Mouse (Mus musculus): Measurements from ENCODE around the gene Gm28036.

Gm28036 gene

DNA sequence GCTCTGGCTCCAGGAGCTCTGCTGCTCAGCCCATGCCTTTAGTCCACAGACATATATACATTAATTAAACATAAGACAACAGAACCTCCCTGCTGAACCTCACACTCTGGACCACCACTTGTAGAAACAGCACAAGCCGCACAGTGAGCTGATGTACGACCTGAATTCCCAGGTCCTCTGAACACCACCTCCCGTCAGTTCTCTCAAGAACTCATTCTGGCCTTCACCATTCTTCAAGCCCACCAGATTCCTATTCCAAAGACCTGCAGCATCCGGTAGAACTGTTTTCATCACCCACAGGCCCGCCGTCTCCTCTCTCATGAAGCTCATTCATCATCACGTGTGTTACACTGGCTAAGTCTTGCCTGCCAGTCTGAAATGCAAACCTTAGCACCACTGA lies 46.5 kb downstream of the Gm28036 start:
- DNase-seq = no peak

DNA sequence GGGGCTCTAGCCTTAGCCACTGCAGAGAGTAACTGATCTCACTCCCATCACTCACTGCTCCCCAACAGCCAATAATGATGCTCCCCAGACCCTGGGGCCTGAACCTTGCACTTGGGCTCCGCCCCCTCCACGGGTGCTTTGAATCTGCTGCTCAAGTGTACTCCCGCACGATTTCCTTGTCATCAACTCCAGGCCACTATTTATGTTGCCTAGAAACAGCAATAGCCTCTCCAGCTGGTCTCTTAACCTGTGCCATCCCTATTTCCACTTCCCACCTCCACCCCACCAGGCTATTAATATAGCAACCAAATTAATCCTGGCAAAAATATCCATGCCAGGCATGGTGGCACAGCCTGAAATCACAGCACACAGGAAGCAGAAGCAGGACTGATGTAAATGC lies 47.2 kb downstream of the Gm28036 start:
- DNase-seq = no peak

DNA sequence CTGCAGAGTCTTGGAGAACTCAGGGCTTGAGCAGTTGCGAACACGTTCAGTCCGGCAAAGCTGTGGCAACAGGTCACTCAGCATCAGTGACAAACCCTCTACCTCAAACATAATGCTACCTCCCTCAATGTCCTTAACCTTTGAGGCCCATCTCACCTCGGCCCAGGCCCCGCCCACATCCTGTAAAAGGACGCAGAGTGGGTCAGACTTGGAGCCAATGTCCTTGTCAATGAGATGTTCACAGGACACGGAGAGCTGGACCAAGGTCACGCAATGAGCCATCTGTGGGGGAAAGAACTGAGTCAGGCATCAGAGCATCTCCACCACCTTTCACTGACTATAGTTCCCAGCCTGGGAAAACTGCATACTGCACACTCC lies 47.7 kb downstream of the Gm28036 start:
- no peak for DNase-seq

DNA sequence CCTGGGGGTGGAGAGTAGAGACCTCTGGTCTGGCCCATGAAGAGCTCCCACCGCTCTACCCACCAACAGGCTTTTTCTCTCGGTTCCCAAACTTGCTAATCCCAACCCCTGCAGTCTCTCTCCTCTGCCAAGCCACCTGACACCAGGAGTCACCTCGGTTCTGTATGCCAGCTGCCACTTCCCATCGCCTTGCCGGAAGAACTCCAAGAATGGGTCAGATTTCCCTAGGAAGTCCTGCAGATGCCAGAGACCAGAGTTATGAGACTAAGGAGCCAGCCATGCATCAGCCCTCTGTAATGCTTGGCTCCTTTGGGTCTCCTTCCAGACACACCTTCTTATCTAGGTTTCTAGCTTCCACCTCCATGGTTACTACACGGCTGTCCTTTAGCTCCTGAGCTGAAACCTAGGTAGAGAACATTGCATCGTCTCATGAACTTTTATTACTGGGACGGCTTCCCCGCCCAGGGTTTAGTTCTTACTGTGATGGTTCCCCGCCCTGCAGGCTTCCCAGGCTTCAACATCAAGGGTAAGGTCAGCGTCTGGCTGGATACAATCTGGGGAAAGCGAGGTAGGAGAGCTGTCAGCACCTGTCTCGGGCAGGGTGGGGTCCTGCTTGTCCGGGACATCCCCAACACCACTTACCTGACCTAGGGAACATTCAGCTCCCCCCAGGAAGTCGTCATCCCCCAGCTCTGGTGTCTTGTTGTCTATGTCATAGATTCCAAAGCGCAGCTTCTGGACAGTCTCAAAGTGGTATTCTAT lies 48.3 kb downstream of the Gm28036 start:
- DNase-seq = no peak

DNA sequence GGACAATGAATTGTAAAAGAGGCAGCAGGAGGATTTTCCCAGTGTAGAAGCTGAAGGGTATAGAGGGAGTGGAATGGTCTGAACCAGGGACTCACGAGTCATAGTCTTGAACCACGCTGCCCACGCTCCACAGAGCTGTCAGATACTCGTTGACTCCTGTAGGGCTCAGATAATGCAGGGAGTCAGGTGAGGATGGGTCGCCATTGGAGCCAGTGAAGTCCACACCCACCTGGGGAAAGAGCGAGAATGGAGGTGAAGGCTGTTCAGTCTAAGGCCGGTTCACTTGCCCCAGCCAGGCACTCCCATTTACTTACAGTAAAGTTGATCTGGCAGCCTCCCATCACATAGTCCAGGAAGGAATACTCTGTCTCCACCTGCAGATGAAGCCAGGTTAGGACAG lies 49.4 kb downstream of the Gm28036 start:
- no peak for DNase-seq

DNA sequence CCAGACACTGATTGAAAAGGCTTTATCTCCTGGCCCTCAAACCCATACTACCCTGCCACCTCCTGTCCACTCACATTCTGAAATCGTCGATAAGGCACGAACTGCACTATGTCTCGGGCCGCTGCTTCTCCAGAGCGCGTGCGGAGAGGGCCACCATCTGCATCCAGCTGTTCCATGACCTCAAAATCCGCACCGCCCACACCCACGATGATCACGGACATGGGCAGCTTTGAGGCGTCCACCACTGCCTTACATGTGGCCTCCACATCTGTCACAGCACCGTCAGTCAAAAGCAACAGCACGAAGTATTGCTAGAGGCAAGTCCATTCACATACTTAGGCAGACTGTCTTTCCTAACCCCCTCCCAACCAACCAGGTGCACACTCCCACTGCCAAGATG lies 53.2 kb downstream of the Gm28036 start:
- DNase-seq = no peak

DNA sequence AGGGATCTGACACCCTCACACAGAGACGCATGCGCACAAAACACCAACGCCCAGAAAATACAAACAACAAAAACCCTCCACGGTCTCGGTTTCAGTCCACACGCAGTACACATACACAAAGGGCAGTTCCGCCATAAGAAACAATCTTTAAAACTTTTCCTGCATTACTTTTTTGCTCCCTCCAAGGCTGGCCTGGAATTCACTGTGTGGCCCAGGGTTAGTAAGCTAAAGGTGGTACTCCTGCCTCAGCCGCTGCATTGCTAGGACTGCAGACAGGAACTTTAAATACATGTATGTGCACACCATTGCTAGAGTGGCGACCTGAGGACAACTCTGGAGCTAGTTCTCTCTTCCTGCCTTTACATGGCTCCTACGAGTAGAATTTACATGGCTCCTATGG lies 55.7 kb downstream of the Gm28036 start:
- no peak for DNase-seq

DNA sequence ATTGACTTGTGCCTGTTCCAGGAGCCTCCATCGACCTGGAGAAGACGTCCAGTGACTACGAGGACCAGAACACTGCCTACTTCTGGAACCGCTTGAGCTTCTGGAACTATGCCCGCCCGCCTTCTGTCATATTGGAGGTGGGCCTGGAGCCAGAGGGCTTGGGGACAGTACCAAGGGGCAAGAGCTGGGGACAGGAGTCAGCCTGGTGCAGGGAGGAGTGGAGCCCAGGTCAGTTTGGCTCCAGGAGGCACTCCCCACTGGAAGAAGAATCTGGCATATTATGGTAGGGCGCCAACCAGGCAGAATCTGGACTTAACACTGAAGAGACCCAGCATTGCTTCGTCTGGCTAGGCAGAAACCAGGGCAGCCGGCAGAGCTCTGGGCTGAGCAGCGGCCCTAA lies 59.0 kb downstream of the Gm28036 start:
- no peak for DNase-seq

DNA sequence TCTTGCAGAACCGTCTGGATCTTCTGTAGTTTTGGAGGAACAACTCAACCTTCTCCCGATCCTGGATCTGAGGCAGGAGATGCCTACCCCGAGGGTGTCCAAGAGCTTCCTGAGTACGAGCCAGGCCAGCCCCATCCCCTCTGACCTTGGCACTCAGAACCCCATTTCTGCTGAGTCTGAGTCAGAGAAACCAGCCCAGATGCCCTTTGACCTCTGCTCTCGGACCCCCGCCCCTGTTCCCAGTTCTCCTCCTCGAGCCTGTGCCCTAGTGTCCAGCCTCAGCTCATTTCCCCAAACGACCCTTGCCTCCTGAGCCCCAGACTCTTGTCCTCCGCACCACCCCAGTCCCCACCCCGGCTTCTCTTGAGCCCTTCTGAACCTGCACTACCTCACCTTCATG lies 60.8 kb downstream of the Gm28036 start:
- DNase-seq = no peak

DNA sequence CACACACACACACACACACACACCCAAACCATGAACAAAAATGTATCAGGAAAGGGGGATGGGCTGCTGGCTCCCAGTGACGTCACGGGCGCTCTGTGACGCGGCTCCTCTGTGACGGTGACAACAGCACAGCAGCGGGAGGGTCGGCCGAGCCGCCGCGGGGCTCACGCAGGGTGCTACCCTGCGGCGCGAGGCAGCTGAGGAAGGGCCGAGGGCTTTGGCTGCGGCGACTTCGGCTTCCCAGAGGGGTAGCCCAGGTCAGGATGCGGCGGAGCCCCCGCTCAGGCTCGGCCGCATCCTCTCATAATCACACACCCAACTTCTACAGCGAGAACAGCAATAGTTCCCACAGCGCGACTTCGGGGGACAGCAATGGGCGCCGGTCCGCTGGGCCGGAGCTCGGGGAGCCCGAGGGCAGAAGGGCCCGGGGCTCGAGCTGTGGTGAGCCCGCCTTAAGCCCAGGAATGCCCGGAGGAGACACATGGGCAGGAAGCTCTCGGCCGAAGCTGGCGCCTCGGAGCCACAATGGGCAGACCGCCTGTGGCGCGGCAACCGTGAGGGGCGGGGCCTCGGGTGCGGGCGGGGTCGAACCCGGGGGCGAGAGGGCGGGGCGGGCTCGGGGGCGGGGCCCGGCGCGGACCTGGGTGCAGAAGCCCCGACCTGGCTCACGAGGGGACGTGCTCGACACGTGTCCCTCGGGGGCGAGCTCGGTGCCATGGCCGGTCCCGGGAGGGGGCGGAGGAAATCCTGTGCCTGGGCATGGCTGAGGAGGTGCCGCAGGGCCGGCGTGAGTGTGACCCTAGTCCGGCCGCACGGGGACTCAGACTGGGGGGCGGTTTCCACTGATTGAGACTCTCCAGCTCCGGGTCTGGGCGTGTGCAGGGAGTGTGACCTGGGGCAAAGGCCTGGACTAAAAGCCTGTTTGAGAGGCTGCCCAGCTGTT lies 61.5 kb downstream of the Gm28036 start, which contains the start of gene Spag4:
Gene Spag4 (plus strand): TSS at position 77 of the 943 bp plus-strand sequence.
- peak; percentile 92 for DNase-seq

DNA sequence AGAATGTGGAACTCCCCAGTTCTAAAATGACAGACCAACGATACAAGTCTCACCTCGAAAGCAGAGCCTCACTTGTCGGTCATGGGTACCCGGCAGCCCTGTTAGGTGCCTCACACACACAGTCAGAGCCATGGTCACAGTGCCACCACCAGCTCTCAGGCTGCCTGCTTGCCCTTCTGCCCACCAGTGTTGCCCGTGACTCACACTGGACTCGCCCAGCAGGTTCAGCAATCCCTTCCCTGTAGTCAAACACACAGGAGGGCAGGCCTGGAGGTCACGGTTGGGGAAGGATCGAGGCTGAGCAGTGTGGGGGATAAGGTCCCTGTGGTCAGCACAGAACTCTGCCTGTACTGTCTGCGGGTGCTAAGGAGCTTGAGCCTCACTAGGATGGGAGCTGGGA lies 74.1 kb downstream of the Gm28036 start, which contains the start of gene Fer1l4:
Gene Fer1l4 (minus strand): TSS at position 132 of the 400 bp plus-strand sequence.
- DNase-seq = no peak

DNA sequence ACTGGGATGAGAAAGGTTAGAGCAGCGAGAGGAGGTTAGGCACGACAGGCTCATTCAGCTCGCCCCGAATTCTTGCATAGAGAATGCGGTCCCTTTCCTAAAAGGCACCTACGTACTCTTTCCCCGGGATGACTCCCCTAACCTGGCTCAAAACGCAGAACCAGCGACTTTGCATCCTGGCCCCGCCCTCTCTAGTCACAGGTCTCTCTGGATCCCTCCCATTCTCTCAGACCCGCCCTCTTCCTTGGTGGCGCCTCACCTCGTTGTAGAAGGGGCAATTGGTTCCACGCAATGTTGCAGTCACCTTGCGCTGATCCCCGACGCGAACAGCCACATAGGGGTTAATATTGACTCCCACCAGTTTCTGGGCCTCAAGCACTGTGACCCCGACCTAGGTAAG lies 79.0 kb downstream of the Gm28036 start:
- DNase-seq = peak; percentile 21 to 29

DNA sequence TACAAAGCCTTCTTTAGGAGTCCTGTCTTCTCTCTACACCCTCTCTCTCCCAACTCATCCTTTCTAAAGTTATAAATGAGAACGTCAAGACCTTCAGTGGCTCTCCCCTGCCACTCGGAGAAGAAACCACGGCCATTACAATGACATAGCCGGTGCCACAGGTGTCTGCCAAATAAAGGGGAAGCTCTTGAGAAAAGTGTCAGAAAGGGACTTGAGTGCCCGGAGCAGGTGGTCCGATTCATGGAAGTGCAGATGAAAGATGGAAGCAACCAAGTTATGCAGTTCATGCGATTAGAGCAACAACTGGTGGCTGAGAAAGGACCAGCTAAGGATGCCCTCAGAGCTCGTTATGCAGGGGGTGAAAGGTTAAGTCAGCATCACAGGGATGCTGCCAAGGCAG lies 84.0 kb downstream of the Gm28036 start:
- DNase-seq = no peak

DNA sequence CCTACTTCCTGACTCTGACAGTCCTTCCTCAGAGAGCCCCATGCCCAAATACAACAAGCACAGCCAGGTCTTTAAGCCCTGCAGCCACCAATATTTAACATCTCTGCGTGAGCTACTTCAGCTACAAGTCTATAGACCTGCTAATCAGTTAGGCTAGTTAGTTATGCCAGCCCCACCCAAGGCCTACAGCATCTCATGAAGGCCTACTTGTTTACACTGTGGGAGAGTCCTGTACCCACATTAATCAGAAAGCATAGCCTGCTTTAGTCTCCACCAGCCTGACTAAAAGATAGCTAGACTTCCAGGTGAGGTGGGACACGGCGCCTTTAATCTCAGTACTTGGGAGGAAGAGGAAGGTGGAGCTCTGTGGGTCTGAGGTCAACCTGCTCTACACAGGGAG lies 87.5 kb downstream of the Gm28036 start:
- DNase-seq = no peak

DNA sequence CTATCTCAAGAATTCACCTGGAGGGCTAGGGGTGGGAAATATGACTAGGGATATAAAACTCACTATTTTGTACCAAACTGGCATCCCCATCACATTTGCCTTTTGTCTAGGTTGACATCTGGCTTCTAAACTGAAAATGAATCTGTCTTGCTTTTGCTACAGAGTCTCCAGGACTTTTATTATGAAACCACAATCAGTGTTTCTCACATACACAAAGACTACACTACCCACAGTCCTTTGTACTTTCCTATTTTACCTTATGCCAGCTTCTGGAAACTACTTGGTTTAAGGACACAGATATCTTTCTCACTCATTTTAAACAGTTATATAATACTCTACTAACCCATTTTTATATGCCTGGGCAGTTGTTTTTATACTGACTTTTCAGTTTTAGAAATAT lies 101.4 kb downstream of the Gm28036 start:
- DNase-seq = no peak
